ENCODE assay signal across 9 mouse cellular contexts in genomic region chr9:95667836-95668235, GRCm38 (mm10). TPM values are rescaled to one million over a fixed set of nuclear protein-coding genes. Genes with fewer than 3 reads are reported as not detected.
DNase-seq lines count a peak whose midpoint lies in the region; ATAC-seq lines count a peak whose summit lies in the region.
"Had no signal": no experiment of that assay in that cellular context is flagged by ENCODE, and none has a peak within 500 bp of the region (broad histone marks: within the 10 kb centered on the region; RNA-seq: fewer than 3 reads in every experiment).

No protein-coding gene starts in this region.

- no peaks in the 10 kb centered on the region for H3K9me3 ChIP-seq in heart, embryonic 11.5 days (replicated peaks; ENCODE audit: control insufficient read depth, low read length)
- H3K9me3 ChIP-seq in heart, embryonic 15.5 days (replicated peaks) = no peaks in the 10 kb centered on the region
- H3K9me3 ChIP-seq in midbrain, embryonic 16.5 days (replicated peaks; ENCODE audit: control insufficient read depth, low read length, poor library complexity, severe bottlenecking) = no peaks in the 10 kb centered on the region

- WGBS in heart, embryonic 11.5 days (ENCODE audit: insufficient replicate concordance) = 40% methylated on average over 9 of the region's 9 CpGs
- WGBS in heart, embryonic 15.5 days = 33% methylated on average over 9 of the region's 9 CpGs
- 19% methylated on average over 9 of the region's 9 CpGs for WGBS in midbrain, embryonic 16.5 days

- no peak overlapping the region for H3K4me2 ChIP-seq in heart, embryonic 11.5 days
- H3K4me2 ChIP-seq in heart, embryonic 15.5 days = peak overlapping the region; percentile 13; the same call in 1 of the 2 replicates
- H3K4me2 ChIP-seq in midbrain, embryonic 16.5 days (ENCODE audit: low read length) = no peak overlapping the region; the same call in 1 of the 2 replicates
- H3K4me2 ChIP-seq: limb, embryonic 13.5 days had no signal

- H3K27ac ChIP-seq in heart, embryonic 11.5 days (ENCODE audit: low read depth, low read length) = no peak overlapping the region
- no peak overlapping the region for H3K27ac ChIP-seq in heart, embryonic 15.5 days
- H3K27ac ChIP-seq in midbrain, embryonic 16.5 days (ENCODE audit: low read length) = peak overlapping the region; percentile 15; the same call in 1 of the 2 replicates
- H3K27ac ChIP-seq: limb, embryonic 13.5 days had no signal

- no peak overlapping the region for H3K4me3 ChIP-seq in heart, embryonic 11.5 days (ENCODE audit: low read depth, low read length)
- H3K4me3 ChIP-seq in heart, embryonic 15.5 days = no peak overlapping the region
- H3K4me3 ChIP-seq in midbrain, embryonic 16.5 days (ENCODE audit: low read depth, low read length) = no peak overlapping the region
- H3K4me3 ChIP-seq: limb, embryonic 13.5 days had no signal

- H3K4me1 ChIP-seq in heart, embryonic 11.5 days (ENCODE audit: control insufficient read depth, insufficient read depth, low read length) = no peaks in the 10 kb centered on the region
- peaks cover 20% of the 10 kb centered on the region for H3K4me1 ChIP-seq in heart, embryonic 15.5 days (replicated peaks)
- H3K4me1 ChIP-seq in midbrain, embryonic 16.5 days (ENCODE audit: control insufficient read depth, insufficient read depth, low read length) = peaks cover 3% of the 10 kb centered on the region; the same call in 1 of the 2 replicates

- no peak for ATAC-seq in heart, embryonic 11.5 days (replicated peaks; ENCODE audit: insufficient number of reproducible peaks, low FRiP score, low TSS enrichment)
- ATAC-seq in heart, embryonic 15.5 days (replicated peaks; ENCODE audit: insufficient number of reproducible peaks, insufficient read depth, low FRiP score, low read depth) = no peak; the same call in 1 of the 2 replicates
- peak; percentile 59; the same call in 1 of the 2 replicates for ATAC-seq in midbrain, embryonic 16.5 days
- ATAC-seq in megakaryocyte progenitor cell, adult 5-6 weeks (replicated peaks; ENCODE audit: poor library complexity) = no peak

- no peaks in the 10 kb centered on the region for H3K27me3 ChIP-seq in heart, embryonic 11.5 days (ENCODE audit: control insufficient read depth, insufficient read depth, low read length)
- no peaks in the 10 kb centered on the region for H3K27me3 ChIP-seq in heart, embryonic 15.5 days
- H3K27me3 ChIP-seq in midbrain, embryonic 16.5 days (ENCODE audit: control insufficient read depth, insufficient read depth, low read depth, low read length) = no peaks in the 10 kb centered on the region
- H3K27me3 ChIP-seq: limb, embryonic 13.5 days had no signal

- DNase-seq in heart, adult 11 months = peak; percentile 98
- DNase-seq in cerebellum, postnatal 14 days = peak; percentile 92 to 94
- DNase-seq in layer of hippocampus, adult 8-10 months (ENCODE audit: low spot score in 2 of 2) = peak; percentile 69 to 74
- no peak for DNase-seq in spleen, adult 12 weeks (ENCODE audit: low spot score)

- no peaks in the 10 kb centered on the region for H3K36me3 ChIP-seq in heart, embryonic 11.5 days (ENCODE audit: control insufficient read depth, insufficient read depth, low read length)
- no peaks in the 10 kb centered on the region for H3K36me3 ChIP-seq in heart, embryonic 15.5 days
- H3K36me3 ChIP-seq in midbrain, embryonic 16.5 days (ENCODE audit: control insufficient read depth, insufficient read depth, low read length) = no peaks in the 10 kb centered on the region

- no peak overlapping the region for H3K9ac ChIP-seq in heart, embryonic 11.5 days (ENCODE audit: low read depth, low read length)
- H3K9ac ChIP-seq in heart, embryonic 15.5 days = no peak overlapping the region
- no peak overlapping the region for H3K9ac ChIP-seq in midbrain, embryonic 16.5 days (ENCODE audit: low read depth, low read length)
- H3K9ac ChIP-seq: limb, embryonic 13.5 days had no signal

RNA-seq across cellular contexts. Expression of gene Pcolce2, which starts 30.4 kb away (rescaled TPM):
- 1.8 and 1.9 TPM in 2 replicates for polyA plus RNA-seq in heart, embryonic 11.5 days (2014; fragmentation: Nextera tagmentation; extraction: Ambion mirVana)
- polyA plus RNA-seq in heart, embryonic 15.5 days (2015; fragmentation: Nextera tagmentation; extraction: Ambion mirVana) = 0.97 and 3.5 TPM in 2 replicates
- total RNA-seq in layer of hippocampus, adult 8-10 months (2022) = 1 to 10 TPM; 2.6 to 4.7 (median 2.9) TPM
- 1.7 and 2.3 TPM in 2 replicates for polyA plus RNA-seq in midbrain, embryonic 16.5 days (2015; fragmentation: Nextera tagmentation; extraction: Ambion mirVana)
- not detected in 2 replicates for total RNA-seq in megakaryocyte progenitor cell, adult 5-6 weeks (2015)
- 0.12 TPM in 1 of 2 replicates, not detected in the other for total RNA-seq in megakaryocyte progenitor cell, adult 5-6 weeks (2017)
